Mouse (Mus musculus): ENCODE measurements around the gene Ptov1. TPM values are rescaled to one million over a fixed set of nuclear protein-coding genes. Genes with fewer than 3 reads are reported as not detected.

Ptov1 gene
- 43.8 and 45.4 TPM in 2 replicates for polyA plus RNA-seq (2012; rRNA removed)

DNA sequence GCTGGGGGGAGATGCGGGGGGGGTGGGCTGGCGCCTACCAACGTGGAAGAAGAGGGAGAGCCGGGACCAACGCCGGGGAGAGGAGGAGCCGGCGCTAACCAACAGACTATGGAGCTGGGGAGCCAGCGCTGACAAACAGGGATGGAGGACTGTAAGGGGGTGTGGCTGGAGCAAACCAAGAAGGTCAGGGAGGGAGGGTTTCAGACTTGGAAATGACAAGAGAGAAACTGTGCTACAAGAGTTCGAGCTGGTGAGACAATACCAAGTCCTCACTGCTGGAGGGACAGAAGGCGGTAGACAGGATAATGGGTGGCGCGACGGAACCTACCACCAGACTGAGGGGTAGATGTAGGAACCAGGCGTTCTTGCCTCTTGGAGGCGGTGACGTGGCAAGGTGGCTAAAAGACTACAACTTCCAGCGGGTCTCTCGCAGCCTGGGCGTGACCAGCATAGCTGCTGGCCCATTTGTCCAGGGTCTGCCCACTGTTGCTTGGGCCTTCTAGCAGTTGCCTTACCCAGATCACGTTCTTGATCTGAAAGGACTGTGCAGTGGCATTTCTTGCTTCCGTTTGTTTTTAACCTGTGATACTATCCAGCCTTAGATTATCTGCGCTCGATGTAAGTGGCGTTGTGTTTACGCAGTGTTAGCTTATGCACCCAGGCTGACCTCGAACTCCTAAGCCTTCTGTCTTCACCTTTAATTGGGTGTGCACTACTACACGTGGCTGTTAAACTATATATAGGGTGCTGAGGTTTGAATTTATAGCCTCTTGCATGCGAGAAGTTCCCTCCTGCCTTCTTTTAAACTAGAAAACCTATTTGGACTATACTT is at the start of gene Ptov1:
Gene Ptov1, minus strand, starts transcription at position 92 of the 832 bp plus-strand sequence.

DNA sequence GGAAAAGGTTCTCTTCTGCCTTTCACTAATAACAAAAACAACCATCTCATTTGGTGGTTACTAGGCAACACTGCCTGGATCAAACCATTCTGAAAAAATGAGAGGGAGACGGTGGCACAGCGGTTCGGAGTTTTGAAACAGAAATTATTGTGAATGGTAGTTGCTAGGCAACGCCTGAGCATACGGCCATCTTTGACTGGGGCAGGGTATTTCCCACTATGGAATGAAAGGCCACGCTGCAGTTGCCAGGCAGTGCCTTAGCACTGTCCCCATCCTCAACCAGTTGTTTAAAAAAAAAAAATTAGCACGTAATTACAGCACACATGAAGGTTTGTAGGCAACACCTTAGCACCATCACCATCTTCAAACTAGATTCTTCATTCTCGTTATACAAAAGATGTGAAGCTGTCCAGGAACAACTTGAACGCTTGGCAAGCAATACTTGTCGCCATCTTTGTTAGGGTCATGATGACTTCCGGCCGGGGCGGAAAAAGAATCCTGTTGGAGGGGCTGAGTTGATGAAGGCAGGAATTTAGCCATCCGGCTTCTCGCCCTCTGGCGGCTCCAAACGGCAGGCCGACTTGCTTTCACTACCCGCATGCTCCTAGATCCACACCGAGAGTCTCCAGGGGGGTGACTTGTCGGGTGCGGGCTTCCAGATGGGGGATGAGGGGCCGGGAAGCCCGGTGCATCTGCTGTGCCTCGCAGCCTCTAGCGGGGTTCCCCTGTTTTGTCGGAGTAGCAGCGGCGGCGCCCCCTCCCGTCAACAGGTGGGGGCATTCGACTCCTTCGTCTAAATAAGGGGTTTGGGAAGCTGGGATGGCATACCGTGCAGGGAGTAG is 26.2 kb upstream of the Ptov1 start, which contains the start of gene Fuz:
Gene Fuz, plus strand, starts transcription at position 487 of the 842 bp plus-strand sequence.

DNA sequence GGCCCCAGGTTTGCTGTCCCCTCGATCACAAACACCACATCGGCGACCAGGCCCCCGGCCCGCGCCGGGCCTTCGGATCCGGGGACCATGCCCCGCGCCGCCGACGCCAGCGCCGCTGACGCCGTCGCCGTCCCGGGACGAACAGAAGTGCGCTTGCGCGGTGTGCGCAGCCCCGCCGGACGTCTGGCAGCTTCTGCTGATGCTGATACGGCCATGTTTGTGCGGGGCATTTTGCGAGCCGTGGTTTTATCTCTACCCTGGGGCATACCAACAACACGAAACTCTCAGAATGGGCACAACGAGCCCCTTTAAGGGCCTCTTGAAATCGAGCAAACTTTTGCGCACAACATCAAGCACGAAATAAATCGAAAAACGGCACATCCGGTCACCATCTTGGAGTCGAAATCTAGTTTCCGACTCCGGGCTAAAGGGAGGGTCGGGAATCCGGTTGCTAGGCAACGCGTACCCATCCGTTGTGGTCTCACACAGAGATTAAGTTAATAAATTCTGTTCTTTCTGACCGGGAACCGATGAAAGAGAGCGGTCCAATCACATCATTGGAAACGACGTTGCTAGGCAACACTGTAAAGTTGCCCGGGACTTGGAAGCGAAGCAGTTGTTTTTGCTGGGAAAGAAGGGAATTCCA is 22.8 kb upstream of the Ptov1 start, which contains the start of gene Med25:
Gene Med25, minus strand, starts transcription at position 437 of the 646 bp plus-strand sequence.

DNA sequence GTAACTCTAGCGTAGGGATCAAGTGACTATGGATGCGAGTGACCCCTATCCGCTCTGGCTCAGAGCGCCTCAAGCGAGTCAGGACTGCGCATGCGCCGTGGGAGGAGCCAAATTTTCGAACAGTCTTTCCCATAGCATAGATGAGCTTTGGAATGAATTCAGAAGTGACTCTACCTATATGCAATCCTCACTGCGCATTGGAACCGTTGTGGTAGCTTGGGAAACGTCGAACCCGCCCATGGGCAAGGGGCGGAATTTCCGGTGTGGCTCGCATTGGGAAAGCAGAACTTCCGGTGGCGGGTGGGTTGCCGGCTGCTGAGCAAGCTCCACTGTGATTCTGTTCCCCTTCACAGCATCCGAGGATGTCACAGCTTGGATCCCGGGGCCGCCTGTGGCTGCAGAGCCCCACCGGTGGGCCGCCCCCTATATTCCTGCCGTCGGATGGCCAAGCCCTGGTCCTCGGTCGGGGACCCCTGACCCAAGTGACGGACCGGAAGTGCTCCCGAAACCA is 12.5 kb downstream of the Ptov1 start, which contains the start of gene Pnkp:
Gene Pnkp, plus strand, starts transcription at position 98 of the 511 bp plus-strand sequence.

DNA sequence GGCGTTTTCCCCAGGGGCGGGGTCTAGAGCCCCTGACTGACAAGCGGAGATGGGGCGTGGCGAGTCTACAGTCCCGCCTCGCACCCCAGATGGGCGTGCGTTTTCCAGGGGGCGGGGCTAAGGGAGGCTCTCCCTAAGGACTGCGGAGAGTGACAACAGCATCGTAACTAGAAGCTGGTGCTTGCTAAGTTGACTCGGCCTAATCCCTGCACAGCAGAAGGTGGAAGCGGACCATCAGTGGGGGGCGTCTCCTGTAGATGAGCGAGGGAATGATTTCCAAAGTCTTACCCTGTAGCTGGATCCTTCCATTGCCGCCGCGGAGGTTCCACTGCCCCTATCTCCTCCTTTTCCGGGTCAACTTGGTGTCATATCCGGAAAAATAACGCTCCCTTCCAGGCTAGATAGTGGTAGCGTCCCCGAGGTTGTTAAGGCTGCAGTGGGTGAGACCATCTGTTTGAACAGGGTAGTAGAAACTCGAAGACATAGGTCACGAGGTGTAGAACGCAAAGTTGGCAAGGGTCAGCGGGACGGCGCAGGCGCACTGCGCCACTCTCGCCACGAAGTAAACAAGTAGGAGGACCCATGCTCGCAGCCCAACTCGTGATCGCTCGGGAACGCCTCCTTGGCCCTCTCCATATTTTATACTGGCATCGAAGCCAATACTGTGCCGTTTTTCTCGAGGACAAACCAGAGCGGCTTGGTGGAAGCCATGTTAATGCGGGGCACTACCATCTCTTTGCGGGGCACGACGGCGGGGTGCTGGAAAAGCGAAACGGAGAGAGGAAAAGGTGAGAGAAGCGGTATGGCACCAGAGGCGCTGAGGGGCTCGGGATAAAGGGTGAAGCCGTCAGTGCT is 20.8 kb downstream of the Ptov1 start, which contains the start of the genes Akt1s1 and Tbc1d17:
Gene Akt1s1, plus strand, starts transcription at position 431 of the 855 bp plus-strand sequence.
Gene Tbc1d17, minus strand, starts transcription at position 519 of the 855 bp plus-strand sequence.

DNA sequence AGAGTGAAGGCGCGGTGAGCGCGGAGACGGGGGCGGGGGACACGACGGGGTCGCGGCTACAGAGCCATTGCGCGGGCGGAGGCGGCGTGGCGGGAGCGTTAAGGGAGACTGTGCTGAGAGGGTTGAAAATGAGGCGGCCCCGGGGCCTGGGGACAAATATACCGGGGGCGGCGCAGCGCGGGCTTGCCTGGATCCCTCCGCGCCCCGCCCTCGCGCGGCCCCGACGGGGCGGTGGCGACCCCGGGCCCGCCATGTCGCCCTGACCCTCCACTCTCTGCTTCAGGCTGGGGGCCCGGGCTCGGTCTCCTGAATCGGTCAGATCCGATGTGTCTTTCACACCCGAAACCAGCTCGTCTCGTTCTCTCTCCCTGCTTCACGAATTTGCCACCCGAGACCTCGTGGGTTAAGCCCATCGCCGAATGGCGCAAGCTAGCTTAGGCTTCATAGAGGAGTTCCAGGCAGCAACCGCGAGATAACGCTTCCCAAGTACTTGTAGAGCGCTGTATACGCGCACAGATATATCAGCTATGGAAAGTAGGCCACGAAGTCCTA is 53.0 kb downstream of the Ptov1 start, which contains the start of gene Atf5:
Gene Atf5, minus strand, starts transcription at position 189 of the 552 bp plus-strand sequence.

DNA sequence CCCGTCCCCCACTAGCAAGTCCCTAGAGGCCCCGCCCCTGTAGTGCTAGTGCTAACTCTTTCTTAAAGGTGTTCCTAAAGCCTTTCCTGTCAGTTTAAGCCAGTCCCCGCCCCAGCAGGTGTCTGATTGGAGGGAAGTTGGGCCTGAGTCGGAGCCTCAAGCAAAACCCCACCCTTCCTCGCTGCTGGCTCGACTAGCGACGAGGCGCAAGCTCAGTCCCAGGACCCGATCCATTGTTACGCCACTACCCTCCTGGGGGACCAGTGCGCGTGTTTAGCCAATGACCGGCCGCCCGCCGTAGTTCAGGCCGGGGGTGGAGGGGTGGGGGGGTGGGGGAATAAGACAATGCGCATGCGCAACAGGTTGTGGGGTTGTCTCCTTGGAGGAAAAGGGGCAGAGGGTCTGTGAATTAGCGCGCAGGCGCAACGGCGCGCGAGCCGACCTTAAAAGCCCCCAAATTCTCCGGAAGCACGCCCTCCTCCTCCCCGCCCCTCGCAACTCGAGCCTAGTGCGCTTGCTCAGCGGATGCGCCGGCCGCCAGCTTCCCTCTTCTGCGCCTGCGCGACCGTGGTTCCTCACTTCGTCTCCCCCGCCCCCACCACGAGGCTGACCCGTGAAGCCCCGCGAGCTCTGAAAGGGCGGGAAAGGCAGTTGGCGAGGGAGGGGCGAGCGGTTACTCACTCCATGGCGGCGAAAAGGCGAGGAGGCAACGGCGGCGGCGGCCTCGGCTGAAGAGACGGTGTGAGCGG is 53.7 kb downstream of the Ptov1 start, which contains the start of the genes Nup62 and Il4i1:
Gene Nup62, plus strand, starts transcription at position 368 of the 749 bp plus-strand sequence.
Gene Il4i1, plus strand, starts transcription at position 667 of the 749 bp plus-strand sequence.

Other genes starting within 250 kb of the Ptov1 start
- gene Myh14, start 198.9 kb downstream of the Ptov1 start, polyA plus RNA-seq (2012; rRNA removed) = 0.08 and 0.23 TPM in 2 replicates
- not detected in 2 replicates for gene Izumo2, start 161.0 kb downstream of the Ptov1 start, polyA plus RNA-seq (2012; rRNA removed)
- 20.0 and 23.5 TPM in 2 replicates for gene Vrk3, start 121.4 kb downstream of the Ptov1 start, polyA plus RNA-seq (2012; rRNA removed)
- gene Zfp473, start 118.7 kb downstream of the Ptov1 start, polyA plus RNA-seq (2012; rRNA removed) = 0.95 and 1.0 TPM in 2 replicates
- 41.2 and 48.8 TPM in 2 replicates for gene Nup62, start 53.7 kb downstream of the Ptov1 start, polyA plus RNA-seq (2012; rRNA removed)
- gene Il4i1, start 53.4 kb downstream of the Ptov1 start, polyA plus RNA-seq (2012; rRNA removed) = 0.40 and 0.41 TPM in 2 replicates
- 27.2 and 29.9 TPM in 2 replicates for gene Atf5, start 53.1 kb downstream of the Ptov1 start, polyA plus RNA-seq (2012; rRNA removed)
- gene Akt1s1, start 20.8 kb downstream of the Ptov1 start, polyA plus RNA-seq (2012; rRNA removed) = 22.9 and 23.0 TPM in 2 replicates
- gene Tbc1d17, start 20.7 kb downstream of the Ptov1 start, polyA plus RNA-seq (2012; rRNA removed) = 14.0 and 15.9 TPM in 2 replicates
- 13.6 and 14.4 TPM in 2 replicates for gene Pnkp, start 12.6 kb downstream of the Ptov1 start, polyA plus RNA-seq (2012; rRNA removed)
- gene Med25, start 22.9 kb upstream of the Ptov1 start, polyA plus RNA-seq (2012; rRNA removed) = 25.1 and 29.4 TPM in 2 replicates
- gene Fuz, start 26.3 kb upstream of the Ptov1 start, polyA plus RNA-seq (2012; rRNA removed) = 4.5 and 5.3 TPM in 2 replicates
- 59.2 and 68.7 TPM in 2 replicates for gene Ap2a1, start 59.7 kb upstream of the Ptov1 start, polyA plus RNA-seq (2012; rRNA removed)
- gene Tsks, start 73.4 kb upstream of the Ptov1 start, polyA plus RNA-seq (2012; rRNA removed) = 0.10 TPM in 1 of 2 replicates, not detected in the other
- gene Cpt1c, start 105.1 kb upstream of the Ptov1 start, polyA plus RNA-seq (2012; rRNA removed) = 1.8 and 2.3 TPM in 2 replicates
- 163 and 176 TPM in 2 replicates for gene Prmt1, start 116.8 kb upstream of the Ptov1 start, polyA plus RNA-seq (2012; rRNA removed)
- 38.0 and 41.0 TPM in 2 replicates for gene Irf3, start 127.9 kb upstream of the Ptov1 start, polyA plus RNA-seq (2012; rRNA removed)
- 10.2 and 11.7 TPM in 2 replicates for gene Bcl2l12, start 128.9 kb upstream of the Ptov1 start, polyA plus RNA-seq (2012; rRNA removed)
- 15.6 and 17.5 TPM in 2 replicates for gene Scaf1, start 146.6 kb upstream of the Ptov1 start, polyA plus RNA-seq (2012; rRNA removed)
- gene Rras, start 148.2 kb upstream of the Ptov1 start, polyA plus RNA-seq (2012; rRNA removed) = 15.6 and 17.7 TPM in 2 replicates
- 1.9 and 2.5 TPM in 2 replicates for gene Prr12, start 183.1 kb upstream of the Ptov1 start, polyA plus RNA-seq (2012; rRNA removed)
- 26.5 and 28.7 TPM in 2 replicates for gene Nosip, start 192.6 kb upstream of the Ptov1 start, polyA plus RNA-seq (2012; rRNA removed)
- 7.1 and 7.9 TPM in 2 replicates for gene Prrg2, start 192.9 kb upstream of the Ptov1 start, polyA plus RNA-seq (2012; rRNA removed)
- 18.0 and 23.0 TPM in 2 replicates for gene Rcn3, start 222.4 kb upstream of the Ptov1 start, polyA plus RNA-seq (2012; rRNA removed)
- 15.3 and 17.0 TPM in 2 replicates for gene Fcgrt, start 234.1 kb upstream of the Ptov1 start, polyA plus RNA-seq (2012; rRNA removed)

Data from liver, embryonic 14 days (tissue).